Mouse (Mus musculus) lung, postnatal 0 days (tissue): ENCODE results near the gene Smgc. TPM values are rescaled to one million over a fixed set of nuclear protein-coding genes. Genes with fewer than 3 reads are reported as not detected.
"Not testable (repeated sequence)": the region's sequence is repeated elsewhere in the genome, so short reads cannot be mapped to it uniquely, and the experiment has no call there.

Source experiments
- ATAC-seq: fragments of 200-750 bp; cut with Nextera tagmentation; 2 replicates; pipeline ENCODE4 v1.8.0; 2017; ENCODE audit warnings: moderate library complexity
- DNase-seq: peaks from one replicate; pipeline ENCODE4 v3.0.0-alpha.2; 2016; ENCODE audit warnings: low spot score
- H3K27ac ChIP-seq: fragments of 300-500 bp; sonication (generic); 2 replicates; pipeline ENCODE4 v1.5.1; 2014; ENCODE audit warnings: antibody characterized with exemption, mild to moderate bottlenecking, low read length, mixed read lengths
- H3K27me3 ChIP-seq: fragments of 300-500 bp; sonication (generic); replicated peaks from 2 replicates; pipeline ENCODE4 v1.6.1; 2014; ENCODE audit warnings: low read length, mixed read lengths; ENCODE audit not compliant: insufficient read depth
- H3K36me3 ChIP-seq: fragments of 300-500 bp; sonication (generic); 2 replicates; pipeline ENCODE4 v1.6.1; 2014; ENCODE audit warnings: low read length, mixed read lengths; ENCODE audit not compliant: insufficient read depth
- H3K4me1 ChIP-seq: fragments of 300-500 bp; sonication (generic); 2 replicates; pipeline ENCODE4 v1.6.1; 2014; ENCODE audit warnings: antibody characterized with exemption, low read depth, low read length, mixed read lengths; ENCODE audit not compliant: insufficient read depth
- H3K4me2 ChIP-seq: fragments of 300-500 bp; sonication (generic); replicated peaks from 2 replicates; pipeline ENCODE4 v1.6.1; 2014; ENCODE audit warnings: low read depth, mild to moderate bottlenecking, low read length, moderate library complexity, mixed read lengths
- H3K4me3 ChIP-seq: fragments of 300-500 bp; sonication (generic); 2 replicates; pipeline ENCODE4 v1.5.1; 2014; ENCODE audit warnings: low read depth, low read length
- H3K9ac ChIP-seq: fragments of 300-500 bp; sonication (generic); replicated peaks from 2 replicates; pipeline ENCODE4 v1.6.1; 2014; ENCODE audit warnings: low read depth, mild to moderate bottlenecking
- H3K9me3 ChIP-seq: fragments of 300-500 bp; sonication (generic); 2 replicates; pipeline ENCODE4 v1.6.1; 2016; ENCODE audit warnings: low read length, mixed read lengths
- CTCF ChIP-seq: IDR thresholded peaks from 2 replicates; pipeline ENCODE4 v1.5.1; 2016; ENCODE audit warnings: antibody characterized with exemption, mild to moderate bottlenecking
- EP300 ChIP-seq: IDR thresholded peaks from 2 replicates; pipeline ENCODE4 v1.6.1; 2016; ENCODE audit warnings: antibody characterized with exemption, mild to moderate bottlenecking, control low read depth
- WGBS: fragments of 180-500 bp; shearing (Covaris S2); extraction: QIAGEN DNeasy Blood & Tissue Kit; methylation state at CpG from one replicate; pipeline ENCODE4 v1.1.7; 2014; 5-methylcytosine and 5-hydroxymethylcytosine counted together
- polyA plus RNA-seq: library from polyadenylated mRNA; unstranded; fragments of >200 nt; fragmentation: Nextera tagmentation; extraction: Ambion mirVana; gene quantifications from 2 replicates; pipeline ENCODE4 v1.2.1, GENCODE M21; 2015

Gene Smgc
- polyA plus RNA-seq, result not detected in 2 replicates

DNA sequence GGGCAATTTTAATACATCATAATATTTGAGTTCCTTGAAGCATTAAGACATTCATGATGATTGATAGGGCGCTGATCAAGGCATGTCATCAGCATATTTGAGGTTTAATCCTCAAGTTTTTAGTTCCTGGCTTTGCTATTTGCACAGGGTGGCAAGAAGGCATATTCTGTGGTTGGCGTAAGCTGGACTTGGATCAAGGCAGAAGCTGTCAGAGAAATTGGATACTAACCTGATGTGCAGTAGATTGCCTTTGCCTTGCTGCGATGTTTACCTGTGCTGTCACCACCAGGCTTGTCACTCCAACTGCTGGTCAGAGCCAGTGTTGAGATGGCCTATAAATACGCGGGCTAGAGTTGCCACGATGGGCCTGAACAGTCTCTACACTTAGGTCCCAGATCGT, at the start of gene Smgc:
Gene Smgc (plus strand): TSS at position 301 of the 400 bp plus-strand sequence.
- ATAC-seq (no peak), DNase-seq (no peak)
- no peaks in the 10 kb centered on the region for H3K9me3 ChIP-seq
- no peaks in the 10 kb centered on the region for H3K36me3 ChIP-seq
- H3K4me1 ChIP-seq, result no peaks in the 10 kb centered on the region
- TF ChIP-seq CTCF, result no peak
- TF ChIP-seq EP300, result no peak
- no peak within 1 kb of the TSS for H3K4me3 ChIP-seq
- no peaks in the 10 kb centered on the region for H3K27me3 ChIP-seq
- H3K4me2 ChIP-seq, result no peak within 1 kb of the TSS
- no peak within 1 kb of the TSS for H3K27ac ChIP-seq
- no peak within 1 kb of the TSS for H3K9ac ChIP-seq
- WGBS, result 83% methylated on average over 7 of the region's 7 CpGs

DNA sequence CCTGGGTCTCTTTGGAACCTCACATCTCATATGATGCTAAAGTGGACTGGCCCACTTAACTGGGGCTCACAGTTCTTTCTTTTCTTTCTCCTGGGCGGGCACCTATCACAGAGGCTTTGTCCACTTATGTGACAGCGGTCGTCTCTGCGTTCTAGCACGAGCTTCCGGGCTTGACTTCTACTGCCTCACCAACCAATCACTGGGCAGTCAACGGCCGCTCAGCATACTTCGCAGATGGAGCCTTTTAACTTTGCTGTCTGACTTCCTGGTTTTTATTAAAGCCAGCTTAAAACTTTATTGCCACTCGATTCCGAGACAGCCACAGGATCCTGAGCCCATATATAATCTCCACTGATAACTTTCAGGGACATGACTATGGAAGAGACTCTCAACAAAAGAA, 49.7 kb upstream of the Smgc start:
- Histone ChIP-seq H3K27ac (no peak overlapping the region), H3K9me3 (no peaks in the 10 kb centered on the region), H3K4me1 (no peaks in the 10 kb centered on the region), H3K9ac (no peak overlapping the region), H3K27me3 (no peaks in the 10 kb centered on the region), H3K36me3 (peaks cover 16% of the 10 kb centered on the region; the same call in 1 of the 2 replicates), H3K4me2 (no peak overlapping the region), H3K4me3 (no peak overlapping the region)
- TF ChIP-seq CTCF, result no peak
- no peak for TF ChIP-seq EP300
- 89% methylated on average over 11 of the region's 11 CpGs for WGBS
- no peak for ATAC-seq
- no peak for DNase-seq

DNA sequence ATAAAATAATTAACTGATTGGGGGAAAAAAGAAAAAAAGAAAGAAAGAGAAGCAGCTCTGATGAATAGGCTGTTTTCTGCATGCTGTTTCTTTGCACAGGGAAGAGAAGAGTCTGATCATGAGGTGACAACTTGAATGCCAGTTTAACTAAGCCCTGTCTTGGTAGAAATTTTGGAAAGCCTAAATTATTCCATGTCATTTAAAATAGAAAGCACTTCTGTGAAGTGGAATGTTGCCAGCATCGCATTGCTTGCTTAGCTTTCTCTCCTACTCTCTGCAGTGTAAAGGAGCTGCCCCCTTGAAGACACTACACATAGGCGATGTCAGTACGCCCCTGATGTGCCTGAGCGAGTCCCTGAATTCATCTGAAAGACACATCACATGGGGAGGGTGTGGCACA, 31.6 kb upstream of the Smgc start:
- TF ChIP-seq EP300 (no peak), CTCF (no peak)
- H3K27ac ChIP-seq, result no peak overlapping the region
- WGBS, result 80% methylated on average over 4 of the region's 4 CpGs
- no peak overlapping the region for H3K4me2 ChIP-seq
- H3K9me3 ChIP-seq, result no peaks in the 10 kb centered on the region
- no peak for DNase-seq
- H3K9ac ChIP-seq, result no peak overlapping the region
- H3K4me1 ChIP-seq, result no peaks in the 10 kb centered on the region
- no peak overlapping the region for H3K4me3 ChIP-seq
- H3K27me3 ChIP-seq, result no peaks in the 10 kb centered on the region
- ATAC-seq, result no peak
- 0 out of 2 replicates have a peak, but pooled peaks cover 14% of the 10 kb centered on the region for H3K36me3 ChIP-seq

DNA sequence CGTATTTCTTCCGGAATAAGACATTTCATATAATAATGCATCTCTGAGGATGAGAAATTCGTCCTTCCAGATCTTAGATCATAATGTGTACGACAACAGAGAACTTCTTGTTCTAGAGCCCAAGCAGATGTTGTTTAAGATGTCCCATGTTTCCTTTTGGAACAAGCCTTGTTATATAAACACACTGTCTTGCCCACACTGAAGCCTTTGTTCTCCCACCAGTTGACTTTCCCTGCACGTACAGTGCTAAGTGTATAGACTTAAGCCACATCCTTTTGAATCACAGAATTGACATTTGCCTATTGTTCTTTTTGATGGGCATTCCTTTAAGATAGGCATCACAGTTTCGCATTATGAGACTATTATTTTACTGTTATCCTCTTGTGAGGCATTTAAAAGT, 2.7 kb upstream of the Smgc start:
- no peak overlapping the region for H3K9ac ChIP-seq
- H3K4me2 ChIP-seq, result no peak overlapping the region
- TF ChIP-seq CTCF, result no peak
- TF ChIP-seq EP300, result peak; percentile 99
- no peak overlapping the region for H3K27ac ChIP-seq
- H3K4me1 ChIP-seq, result no peaks in the 10 kb centered on the region
- H3K36me3 ChIP-seq, result no peaks in the 10 kb centered on the region
- DNase-seq (peak; percentile 64), ATAC-seq (peak; percentile 89)
- no peak overlapping the region for H3K4me3 ChIP-seq
- H3K9me3 ChIP-seq, result no peaks in the 10 kb centered on the region
- WGBS, result 59% methylated on average over 6 of the region's 6 CpGs
- no peaks in the 10 kb centered on the region for H3K27me3 ChIP-seq

DNA sequence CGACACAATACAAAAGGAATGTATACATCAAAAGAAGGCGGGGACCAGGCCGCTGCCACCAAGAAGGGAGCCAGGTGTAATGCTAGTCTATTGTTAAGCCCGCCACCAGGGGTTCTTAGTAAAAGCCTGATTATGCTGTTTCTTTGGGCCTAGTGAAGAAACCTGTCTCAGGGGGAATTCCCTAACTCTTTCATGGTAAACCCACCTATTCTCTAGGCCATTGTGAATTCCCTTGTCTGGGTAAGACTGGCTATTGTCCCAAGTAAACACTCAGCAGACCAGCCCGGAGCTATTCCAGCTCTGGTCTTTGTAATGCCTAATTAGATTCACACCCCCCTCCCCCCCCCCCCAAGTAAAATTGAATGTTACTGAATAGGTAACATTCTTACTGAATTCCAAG, 26.1 kb downstream of the Smgc start:
- ATAC-seq, H3K9ac ChIP-seq, H3K27me3 ChIP-seq, H3K27ac ChIP-seq, H3K36me3 ChIP-seq, DNase-seq, H3K4me1 ChIP-seq, H3K4me2 ChIP-seq, H3K9me3 ChIP-seq, H3K4me3 ChIP-seq: not testable (repeated sequence)
- WGBS, result 30% methylated on average over 5 of the region's 5 CpGs

DNA sequence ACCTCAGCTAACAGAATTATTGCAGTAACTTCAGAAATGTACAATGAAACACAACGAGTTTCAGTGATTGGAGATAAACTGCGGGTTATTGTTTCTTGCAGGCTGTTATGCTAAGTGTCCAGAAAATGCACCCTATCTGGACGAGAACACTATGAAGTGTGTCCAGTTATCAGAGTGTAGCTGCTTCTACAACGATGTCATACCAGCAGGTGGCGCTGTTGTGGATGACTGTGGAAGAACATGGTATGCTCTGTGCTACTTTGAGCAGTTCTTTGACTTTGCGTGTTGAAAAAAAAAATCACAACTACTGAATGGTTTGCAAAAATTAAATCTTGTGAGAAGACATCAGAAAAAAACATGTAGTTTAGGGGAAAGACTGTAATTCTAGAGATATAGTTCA, 62.2 kb downstream of the Smgc start:
- Histone ChIP-seq H3K27me3 (no peaks in the 10 kb centered on the region), H3K4me3 (no peak overlapping the region), H3K27ac (no peak overlapping the region), H3K9me3 (no peaks in the 10 kb centered on the region), H3K9ac (no peak overlapping the region), H3K4me1 (no peaks in the 10 kb centered on the region), H3K36me3 (no peaks in the 10 kb centered on the region), H3K4me2 (no peak overlapping the region)
- TF ChIP-seq CTCF (peak; percentile 53), EP300 (no peak)
- ATAC-seq, result no peak
- WGBS, result 66% methylated on average over 6 of the region's 6 CpGs
- no peak for DNase-seq

DNA sequence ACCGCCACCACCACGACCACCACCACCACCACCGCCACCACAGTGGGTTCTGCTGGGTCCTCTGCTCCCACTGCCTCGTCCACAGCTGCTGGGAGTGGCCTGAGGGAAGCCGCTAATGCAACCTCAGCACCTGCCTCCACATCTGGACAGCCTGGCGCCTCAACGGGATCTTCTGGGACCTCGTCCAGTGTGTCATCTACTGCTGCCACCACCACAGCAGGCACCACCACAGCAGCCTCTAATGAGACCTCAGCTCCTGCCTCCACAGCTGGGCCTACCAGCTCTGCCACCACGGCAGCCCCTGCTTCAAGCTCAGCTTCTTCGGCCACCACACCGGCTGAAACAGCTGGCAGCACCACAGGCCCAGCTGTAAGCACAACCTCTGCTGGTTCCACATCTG, 69.0 kb downstream of the Smgc start:
- H3K36me3 ChIP-seq, H3K4me1 ChIP-seq, ATAC-seq, H3K9ac ChIP-seq, H3K27me3 ChIP-seq, H3K4me2 ChIP-seq, DNase-seq, H3K4me3 ChIP-seq, H3K9me3 ChIP-seq, H3K27ac ChIP-seq: not testable (repeated sequence)
- 93% methylated on average over 2 of the region's 11 CpGs for WGBS

Other genes starting within 250 kb of the Smgc start
- gene Lrrk2, start 165.1 kb upstream of the Smgc start, polyA plus RNA-seq, result 31.6 and 33.9 TPM in 2 replicates
- gene Cntn1, start 212.9 kb downstream of the Smgc start, polyA plus RNA-seq, result 0.27 and 0.38 TPM in 2 replicates